Mouse (Mus musculus): ENCODE results near the gene Rbm17. TPM values are rescaled to one million over a fixed set of nuclear protein-coding genes. Genes with fewer than 3 reads are reported as not detected.

Gene Rbm17
- polyA plus RNA-seq (2015; fragmentation: Nextera tagmentation; extraction: Ambion mirVana) = 43.9 and 48.7 TPM in 2 replicates

GRCm38 (mm10) chr2:11604053-11604452 lies at the start of gene Rbm17:
TSS of gene Rbm17 (minus strand) at chr2:11604153.
- H3K27me3 ChIP-seq (ENCODE audit: control insufficient read depth, insufficient read depth, low read depth, low read length) = no peaks in the 10 kb centered on the region
- WGBS (ENCODE audit: insufficient replicate concordance) = 69% methylated on average over 5 of the region's 5 CpGs
- no peak for ATAC-seq (ENCODE audit: low read depth)
- H3K4me1 ChIP-seq (ENCODE audit: control insufficient read depth, low read depth, low read length) = peaks cover 11% of the 10 kb centered on the region
- peak within 1 kb of the TSS; percentile 48 for H3K27ac ChIP-seq (ENCODE audit: low read length)
- H3K36me3 ChIP-seq (ENCODE audit: control insufficient read depth, insufficient read depth) = peaks cover 3% of the 10 kb centered on the region; the same call in 1 of the 2 replicates
- peak within 1 kb of the TSS; percentile 95 for H3K4me3 ChIP-seq (ENCODE audit: low read depth, low read length)
- H3K9ac ChIP-seq (ENCODE audit: low read depth, low read length) = peak within 1 kb of the TSS; percentile 95
- H3K9me3 ChIP-seq (replicated peaks; ENCODE audit: control insufficient read depth, low read length) = no peaks in the 10 kb centered on the region
- H3K4me2 ChIP-seq (ENCODE audit: low read depth, low read length) = peak within 1 kb of the TSS; percentile 82

DNA sequence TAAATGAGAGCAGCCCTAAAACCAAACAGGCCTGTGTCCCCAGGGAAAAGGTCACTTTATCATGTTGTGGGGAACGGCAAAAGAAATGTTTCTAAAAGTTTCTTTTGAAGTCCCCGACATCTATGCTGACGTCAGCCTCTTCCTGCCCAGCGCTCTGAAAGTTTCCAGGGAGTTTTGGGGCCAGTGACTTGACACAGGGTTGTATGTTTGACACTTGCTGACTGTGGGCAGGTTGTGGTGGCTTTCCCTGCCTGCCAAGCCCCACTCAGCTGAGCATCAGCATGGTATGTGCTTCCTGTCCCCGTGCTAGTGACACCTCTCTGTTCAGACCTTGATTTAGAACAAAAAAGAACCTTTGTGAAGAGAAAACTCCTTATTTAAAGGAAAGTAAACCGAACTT lies 49.4 kb upstream of the Rbm17 start:
- WGBS (ENCODE audit: insufficient replicate concordance) = 15% methylated on average over 6 of the region's 6 CpGs
- Histone ChIP-seq H3K9ac (ENCODE audit: low read depth, low read length) (no peak overlapping the region), H3K9me3 (replicated peaks; ENCODE audit: control insufficient read depth, low read length) (no peaks in the 10 kb centered on the region), H3K36me3 (ENCODE audit: control insufficient read depth, insufficient read depth) (no peaks in the 10 kb centered on the region), H3K4me2 (ENCODE audit: low read depth, low read length) (no peak overlapping the region), H3K4me1 (ENCODE audit: control insufficient read depth, low read depth, low read length) (no peaks in the 10 kb centered on the region), H3K4me3 (ENCODE audit: low read depth, low read length) (no peak overlapping the region), H3K27ac (ENCODE audit: low read length) (no peak overlapping the region), H3K27me3 (ENCODE audit: control insufficient read depth, insufficient read depth, low read depth, low read length) (no peaks in the 10 kb centered on the region)
- no peak for ATAC-seq (ENCODE audit: low read depth)

DNA sequence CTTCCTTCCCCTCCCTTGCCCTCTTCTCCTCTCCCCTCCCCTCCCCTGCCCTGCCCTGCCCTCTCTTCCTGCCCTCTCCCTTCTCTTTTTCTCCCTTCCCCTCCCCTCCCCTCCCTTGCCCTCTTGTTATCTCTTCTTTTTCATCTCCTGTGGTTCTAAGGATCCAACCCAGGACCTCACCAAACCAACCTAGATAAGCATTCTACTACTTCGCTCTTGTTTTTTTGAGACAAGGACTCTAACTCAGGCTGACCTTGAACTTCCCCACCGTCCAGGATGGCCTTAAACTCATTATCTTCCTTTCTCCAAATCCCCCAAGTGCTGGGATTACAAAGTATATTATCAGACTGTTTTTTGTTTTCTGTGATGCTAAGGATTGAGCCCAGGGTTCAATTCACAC lies 48.8 kb upstream of the Rbm17 start:
- Histone ChIP-seq H3K9ac (ENCODE audit: low read depth, low read length) (no peak overlapping the region), H3K36me3 (ENCODE audit: control insufficient read depth, insufficient read depth) (no peaks in the 10 kb centered on the region), H3K27me3 (ENCODE audit: control insufficient read depth, insufficient read depth, low read depth, low read length) (no peaks in the 10 kb centered on the region), H3K27ac (ENCODE audit: low read length) (no peak overlapping the region), H3K4me1 (ENCODE audit: control insufficient read depth, low read depth, low read length) (no peaks in the 10 kb centered on the region), H3K4me2 (ENCODE audit: low read depth, low read length) (no peak overlapping the region), H3K4me3 (ENCODE audit: low read depth, low read length) (no peak overlapping the region), H3K9me3 (replicated peaks; ENCODE audit: control insufficient read depth, low read length) (no peaks in the 10 kb centered on the region)
- 24% methylated on average over 2 of the region's 2 CpGs for WGBS (ENCODE audit: insufficient replicate concordance)
- ATAC-seq (ENCODE audit: low read depth) = no peak

GRCm38 (mm10) chr2:11652196-11652595 lies 48.2 kb upstream of the Rbm17 start:
- no peak for ATAC-seq (ENCODE audit: low read depth)
- Histone ChIP-seq H3K27ac (ENCODE audit: low read length) (no peak overlapping the region), H3K4me1 (ENCODE audit: control insufficient read depth, low read depth, low read length) (no peaks in the 10 kb centered on the region), H3K4me2 (ENCODE audit: low read depth, low read length) (no peak overlapping the region), H3K9me3 (replicated peaks; ENCODE audit: control insufficient read depth, low read length) (no peaks in the 10 kb centered on the region), H3K4me3 (ENCODE audit: low read depth, low read length) (no peak overlapping the region), H3K36me3 (ENCODE audit: control insufficient read depth, insufficient read depth) (no peaks in the 10 kb centered on the region), H3K9ac (ENCODE audit: low read depth, low read length) (no peak overlapping the region), H3K27me3 (ENCODE audit: control insufficient read depth, insufficient read depth, low read depth, low read length) (no peaks in the 10 kb centered on the region)
- 47% methylated on average over 3 of the region's 3 CpGs for WGBS (ENCODE audit: insufficient replicate concordance)

DNA sequence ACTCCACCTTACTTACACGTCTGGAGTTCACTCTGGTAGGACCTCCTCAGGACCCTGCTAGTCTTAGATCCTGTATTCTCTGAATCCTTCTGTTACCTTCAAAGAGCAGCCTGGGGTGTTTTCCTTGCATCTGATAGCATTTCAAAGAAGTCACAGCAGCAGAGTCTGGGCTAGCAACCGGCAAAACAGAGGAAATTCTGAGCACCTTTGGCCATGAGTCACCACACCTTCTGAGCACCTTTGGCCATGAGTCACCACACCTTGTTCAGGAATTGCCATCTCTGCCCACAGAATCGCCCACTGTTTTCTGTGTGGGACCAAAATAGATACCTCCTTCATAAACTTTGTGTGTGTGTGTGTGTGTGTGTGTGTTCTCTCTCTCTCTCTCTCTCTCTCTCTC lies 47.5 kb upstream of the Rbm17 start:
- Histone ChIP-seq H3K9ac (ENCODE audit: low read depth, low read length) (no peak overlapping the region), H3K27me3 (ENCODE audit: control insufficient read depth, insufficient read depth, low read depth, low read length) (no peaks in the 10 kb centered on the region), H3K9me3 (replicated peaks; ENCODE audit: control insufficient read depth, low read length) (no peaks in the 10 kb centered on the region), H3K4me1 (ENCODE audit: control insufficient read depth, low read depth, low read length) (no peaks in the 10 kb centered on the region), H3K4me2 (ENCODE audit: low read depth, low read length) (no peak overlapping the region), H3K27ac (ENCODE audit: low read length) (no peak overlapping the region), H3K4me3 (ENCODE audit: low read depth, low read length) (no peak overlapping the region), H3K36me3 (ENCODE audit: control insufficient read depth, insufficient read depth) (no peaks in the 10 kb centered on the region)
- WGBS (ENCODE audit: insufficient replicate concordance) = 36% methylated on average over 3 of the region's 3 CpGs
- ATAC-seq (ENCODE audit: low read depth) = no peak

GRCm38 (mm10) chr2:11645297-11645696 lies 41.3 kb upstream of the Rbm17 start:
- H3K36me3 ChIP-seq (ENCODE audit: control insufficient read depth, insufficient read depth) = no peaks in the 10 kb centered on the region
- no peak overlapping the region for H3K9ac ChIP-seq (ENCODE audit: low read depth, low read length)
- no peak overlapping the region for H3K4me3 ChIP-seq (ENCODE audit: low read depth, low read length)
- WGBS (ENCODE audit: insufficient replicate concordance) = 68% methylated on average over 2 of the region's 2 CpGs
- H3K27ac ChIP-seq (ENCODE audit: low read length) = no peak overlapping the region
- no peaks in the 10 kb centered on the region for H3K9me3 ChIP-seq (replicated peaks; ENCODE audit: control insufficient read depth, low read length)
- no peaks in the 10 kb centered on the region for H3K4me1 ChIP-seq (ENCODE audit: control insufficient read depth, low read depth, low read length)
- no peak overlapping the region for H3K4me2 ChIP-seq (ENCODE audit: low read depth, low read length)
- no peaks in the 10 kb centered on the region for H3K27me3 ChIP-seq (ENCODE audit: control insufficient read depth, insufficient read depth, low read depth, low read length)
- ATAC-seq (ENCODE audit: low read depth) = no peak

DNA sequence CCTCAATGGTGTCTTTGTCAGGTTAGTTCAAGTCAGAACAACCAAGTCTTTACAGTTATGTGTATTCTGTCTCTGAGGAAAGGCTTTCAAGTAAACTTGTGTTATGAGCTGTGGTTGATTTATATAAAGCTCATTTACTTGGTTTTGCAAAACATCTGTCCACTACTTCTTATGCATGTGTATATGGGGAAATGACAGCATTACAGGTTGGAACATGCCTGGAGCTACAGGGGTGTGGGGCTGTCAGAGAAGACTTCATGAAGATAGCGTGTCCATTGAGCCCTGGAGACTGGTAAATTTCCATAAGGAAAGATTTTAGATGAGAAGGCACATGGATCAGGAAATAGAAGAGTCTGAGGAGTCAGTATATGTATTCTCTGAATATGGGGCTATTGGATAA lies 40.1 kb upstream of the Rbm17 start:
- H3K9ac ChIP-seq (ENCODE audit: low read depth, low read length) = no peak overlapping the region
- WGBS (ENCODE audit: insufficient replicate concordance) = 40% methylated on average over 1 of the region's 1 CpGs
- H3K4me1 ChIP-seq (ENCODE audit: control insufficient read depth, low read depth, low read length) = no peaks in the 10 kb centered on the region
- no peak overlapping the region for H3K4me2 ChIP-seq (ENCODE audit: low read depth, low read length)
- no peaks in the 10 kb centered on the region for H3K36me3 ChIP-seq (ENCODE audit: control insufficient read depth, insufficient read depth)
- H3K9me3 ChIP-seq (replicated peaks; ENCODE audit: control insufficient read depth, low read length) = no peaks in the 10 kb centered on the region
- H3K27ac ChIP-seq (ENCODE audit: low read length) = no peak overlapping the region
- no peak overlapping the region for H3K4me3 ChIP-seq (ENCODE audit: low read depth, low read length)
- no peaks in the 10 kb centered on the region for H3K27me3 ChIP-seq (ENCODE audit: control insufficient read depth, insufficient read depth, low read depth, low read length)
- ATAC-seq (ENCODE audit: low read depth) = no peak

- WGBS (ENCODE audit: insufficient replicate concordance) = 70% methylated on average over 3 of the region's 3 CpGs
- Histone ChIP-seq H3K27me3 (ENCODE audit: control insufficient read depth, insufficient read depth, low read depth, low read length) (no peaks in the 10 kb centered on the region), H3K36me3 (ENCODE audit: control insufficient read depth, insufficient read depth) (no peaks in the 10 kb centered on the region), H3K4me1 (ENCODE audit: control insufficient read depth, low read depth, low read length) (no peaks in the 10 kb centered on the region), H3K9me3 (replicated peaks; ENCODE audit: control insufficient read depth, low read length) (no peaks in the 10 kb centered on the region), H3K9ac (ENCODE audit: low read depth, low read length) (no peak within 1 kb of the TSS), H3K4me2 (ENCODE audit: low read depth, low read length) (no peak within 1 kb of the TSS), H3K27ac (ENCODE audit: low read length) (no peak within 1 kb of the TSS), H3K4me3 (ENCODE audit: low read depth, low read length) (no peak within 1 kb of the TSS)
- no peak for ATAC-seq (ENCODE audit: low read depth)
Observed at GRCm38 (mm10) chr2:11642451-11642941, 38.5 kb upstream of the Rbm17 start, which contains the start of gene Il2ra. TSS of gene Il2ra (plus strand) at chr2:11642807.

DNA sequence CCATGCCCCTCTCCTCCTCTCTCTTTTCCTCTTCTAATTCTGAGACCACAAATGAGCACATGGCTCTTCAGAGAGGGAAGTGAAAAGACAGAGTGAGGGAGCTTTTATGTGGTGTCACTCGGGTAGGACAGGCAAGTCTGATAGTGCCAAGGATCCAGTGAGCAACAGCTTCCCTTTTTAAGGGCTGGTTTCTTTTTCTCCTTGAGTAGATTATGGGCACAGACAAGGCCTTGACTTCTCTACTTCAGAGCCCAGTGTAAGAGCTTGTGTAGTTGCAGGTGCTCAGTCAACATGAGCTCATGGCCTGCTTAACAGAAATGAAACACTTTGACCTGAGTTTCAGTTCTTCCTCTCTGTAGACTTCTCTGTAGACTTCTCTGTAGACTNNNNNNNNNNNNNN lies 33.2 kb upstream of the Rbm17 start:
- Histone ChIP-seq H3K36me3 (ENCODE audit: control insufficient read depth, insufficient read depth) (no peaks in the 10 kb centered on the region), H3K4me3 (ENCODE audit: low read depth, low read length) (no peak overlapping the region), H3K9me3 (replicated peaks; ENCODE audit: control insufficient read depth, low read length) (no peaks in the 10 kb centered on the region), H3K27ac (ENCODE audit: low read length) (no peak overlapping the region), H3K4me2 (ENCODE audit: low read depth, low read length) (no peak overlapping the region), H3K27me3 (ENCODE audit: control insufficient read depth, insufficient read depth, low read depth, low read length) (no peaks in the 10 kb centered on the region), H3K9ac (ENCODE audit: low read depth, low read length) (no peak overlapping the region), H3K4me1 (ENCODE audit: control insufficient read depth, low read depth, low read length) (no peaks in the 10 kb centered on the region)
- 9% methylated on average over 1 of the region's 1 CpGs for WGBS (ENCODE audit: insufficient replicate concordance)
- 0 out of 2 replicates have a peak, but pooled peaks have one; percentile 21 for ATAC-seq (ENCODE audit: low read depth)

Measured in liver, embryonic 16.5 days (tissue).